ENCODE assay signal across 15 mouse cellular contexts in genomic region chr5:3935266-3935665, GRCm38 (mm10).
"Had no signal": no experiment of that assay in that cellular context is flagged by ENCODE, and none has a peak within 500 bp of the region (broad histone marks: within the 10 kb centered on the region; RNA-seq: fewer than 3 reads in every experiment).

No protein-coding gene starts in this region.

- H3K27me3 ChIP-seq: neural tube, embryonic 15.5 days; stomach, embryonic 15.5 days had no signal

- H3K4me3 ChIP-seq: neural tube, embryonic 15.5 days; stomach, embryonic 15.5 days had no signal

- H3K4me2 ChIP-seq: neural tube, embryonic 15.5 days; stomach, embryonic 15.5 days had no signal

- H3K9me3 ChIP-seq: neural tube, embryonic 15.5 days; stomach, embryonic 15.5 days had no signal

- H3K36me3 ChIP-seq: neural tube, embryonic 15.5 days; stomach, embryonic 15.5 days had no signal

- H3K9ac ChIP-seq: neural tube, embryonic 15.5 days; stomach, embryonic 15.5 days had no signal

- H3K27ac ChIP-seq: neural tube, embryonic 15.5 days; stomach, embryonic 15.5 days; stomach, postnatal 0 days had no signal

- DNase-seq: retina, postnatal 1 day; right cerebral cortex, adult 18-20 months; right cerebral cortex, postnatal 14 days; right cerebral cortex, postnatal 25 days; right cerebral cortex, postnatal 4 days; spleen, adult 18-20 months; thymus, adult 18-20 months; thymus, adult 2 months; thymus, postnatal 14 days; thymus, postnatal 25 days; thymus, postnatal 36 days; thymus, postnatal 4 days had no signal
